Mouse (Mus musculus) gastrocnemius, adult 2 months (tissue): ENCODE measurements around the gene Map2. TPM values are rescaled to one million over a fixed set of nuclear protein-coding genes. Genes with fewer than 3 reads are reported as not detected.

Experiments used
- DNase-seq: peaks from one replicate; pipeline ENCODE4 v3.0.0; 2022
- H3K27ac ChIP-seq: fragments of 200-600 bp; 2 replicates; pipeline ENCODE4 v1.8.1; 2022; ENCODE audit warnings: mild to moderate bottlenecking
- H3K4me3 ChIP-seq: fragments of 200-600 bp; 2 replicates; pipeline ENCODE4 v1.8.1; 2022; ENCODE audit warnings: mild to moderate bottlenecking, moderate library complexity
- CTCF ChIP-seq: fragments of 200-600 bp; IDR thresholded peaks from 2 replicates; pipeline ENCODE4 v1.8.1; 2022; ENCODE audit warnings: antibody characterized with exemption, mild to moderate bottlenecking, moderate library complexity
- intact Hi-C: fragments of 180-260 bp; cut with DNase I; formaldehyde crosslinking; loops from one replicate; pipeline ENCODE4 v1.15.1; 2025
- total RNA-seq, 2 experiments: library from RNA; stranded (reverse); gene quantifications; 2 replicates each; pipeline ENCODE4 v1.2.3; 2021

Map2 gene
- total RNA-seq, 2 experiments from 2014 or later = 2.2 to 4.4 TPM

DNA sequence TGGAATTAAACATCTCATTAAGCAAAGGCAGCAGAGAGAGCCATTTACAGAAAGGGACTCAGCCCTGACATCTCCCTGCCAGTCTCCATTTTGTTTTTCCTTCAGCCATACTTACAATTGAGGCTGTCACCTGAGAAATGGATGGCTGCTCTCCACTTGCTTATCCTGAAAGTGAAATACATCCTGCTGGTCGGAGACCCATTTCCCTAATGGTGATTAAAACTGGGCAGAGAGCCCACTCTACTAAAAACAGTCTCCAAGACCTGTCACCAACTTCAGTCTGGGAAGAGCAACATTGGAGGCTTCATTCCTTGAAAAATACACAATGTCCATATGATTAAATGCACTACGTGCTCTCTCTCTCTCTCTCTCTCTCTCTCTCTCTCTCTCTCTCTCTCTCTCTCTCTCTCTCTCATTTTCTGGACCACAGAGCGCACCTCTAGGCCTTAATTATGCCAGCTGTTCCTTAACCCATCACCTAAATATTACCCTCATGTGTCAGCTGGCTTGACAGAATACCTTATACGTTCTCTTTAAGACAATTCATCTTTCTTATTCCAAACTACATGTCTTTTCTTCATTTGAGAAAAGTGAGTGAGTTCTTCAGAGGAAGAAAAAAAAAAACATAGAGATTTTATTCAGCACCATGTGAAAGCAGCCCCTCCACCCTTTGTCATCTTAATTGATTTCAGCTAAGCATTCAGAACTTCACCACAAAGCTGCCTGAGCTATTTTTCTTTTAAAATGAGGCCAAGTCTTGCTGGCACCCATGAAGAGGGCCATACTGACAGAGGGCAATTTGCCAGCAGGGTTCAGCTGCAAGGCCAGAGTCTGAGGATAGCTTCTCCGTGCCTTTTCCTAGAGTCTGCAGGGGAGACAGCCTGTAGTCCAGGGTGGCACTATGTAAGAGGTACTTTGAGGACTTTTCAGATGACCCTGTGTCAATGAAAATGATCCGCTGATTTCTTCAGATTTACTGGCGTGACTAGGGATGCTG lies 51.6 kb downstream of the Map2 start:
- no peak overlapping the region for H3K27ac ChIP-seq

DNA sequence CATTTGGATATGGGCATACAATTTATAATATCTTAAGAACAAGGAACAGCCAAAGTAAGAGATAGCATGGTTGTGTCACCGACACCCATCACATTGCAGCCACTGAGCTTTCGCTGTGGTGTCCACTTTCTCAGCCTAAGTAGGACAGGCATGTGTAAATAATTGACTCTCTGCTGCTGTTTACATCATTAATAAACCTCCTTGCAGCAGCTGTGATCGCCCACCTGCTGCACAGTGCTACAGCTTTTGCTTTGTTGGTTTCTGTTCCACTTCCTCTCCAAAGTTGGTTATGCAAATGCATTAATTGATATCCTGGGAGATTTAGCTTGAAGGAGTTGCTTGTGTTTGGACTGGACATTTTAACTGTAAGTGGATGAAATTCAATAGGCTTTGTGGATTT lies 53.1 kb downstream of the Map2 start:
- no peak for DNase-seq
- Histone ChIP-seq H3K4me3 (no peak overlapping the region), H3K27ac (no peak overlapping the region)
- TF ChIP-seq CTCF = no peak
- intact Hi-C loops = no loop called here

More for the DNA sequence above, 51.6 kb downstream of the Map2 start:
- no peak for DNase-seq
- no peak for TF ChIP-seq CTCF
- H3K4me3 ChIP-seq = no peak overlapping the region
- intact Hi-C loops = no loop called here

DNA sequence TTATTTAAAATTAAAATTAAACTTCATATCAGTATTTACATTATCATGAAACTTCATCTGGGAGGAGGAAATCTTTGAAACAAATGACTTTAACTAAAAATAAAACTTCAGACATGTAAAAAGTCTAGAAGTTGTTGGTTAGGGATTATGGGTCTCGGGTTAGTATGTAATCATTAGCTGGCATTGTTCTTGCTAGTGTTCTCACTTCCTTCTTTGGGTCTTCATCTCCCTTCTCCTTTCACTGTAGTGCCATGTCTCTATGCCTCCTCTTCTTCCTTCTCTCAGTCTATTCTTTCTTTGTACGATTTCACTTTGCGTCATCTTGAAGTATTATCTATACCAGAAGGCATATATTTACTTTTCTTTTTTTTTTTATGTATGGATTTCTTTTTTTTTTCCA lies 55.3 kb downstream of the Map2 start:
- Histone ChIP-seq H3K4me3 (no peak overlapping the region), H3K27ac (no peak overlapping the region)
- intact Hi-C loops = no loop called here
- DNase-seq = no peak
- TF ChIP-seq CTCF = no peak

DNA sequence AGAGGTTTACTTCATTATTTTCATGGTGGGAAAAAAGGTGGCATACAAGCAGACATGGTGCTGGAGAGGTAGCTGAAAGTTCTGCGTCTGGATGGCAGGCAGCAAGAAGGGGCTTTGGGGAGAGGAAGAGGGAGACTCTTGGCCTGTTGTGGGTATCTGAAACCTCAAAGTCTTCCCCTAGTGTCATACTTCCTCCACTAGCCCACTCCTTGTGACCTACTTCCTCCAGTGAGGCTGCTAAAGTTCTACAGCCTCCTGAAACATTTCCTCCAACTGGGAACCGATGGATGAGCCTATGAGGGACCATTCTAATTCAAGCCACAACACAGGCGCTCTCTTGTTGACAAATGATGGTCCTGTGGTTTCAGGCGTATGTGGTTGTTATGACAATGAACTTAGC lies 56.9 kb downstream of the Map2 start:
- intact Hi-C loops = no loop called here
- no peak for DNase-seq
- no peak overlapping the region for H3K27ac ChIP-seq
- H3K4me3 ChIP-seq = no peak overlapping the region
- TF ChIP-seq CTCF = no peak

GRCm38 (mm10) chr1:66244910-66245309 lies 69.8 kb downstream of the Map2 start:
- DNase-seq = no peak
- intact Hi-C loops = no loop called here
- Histone ChIP-seq H3K4me3 (no peak overlapping the region), H3K27ac (no peak overlapping the region)
- no peak for TF ChIP-seq CTCF

DNA sequence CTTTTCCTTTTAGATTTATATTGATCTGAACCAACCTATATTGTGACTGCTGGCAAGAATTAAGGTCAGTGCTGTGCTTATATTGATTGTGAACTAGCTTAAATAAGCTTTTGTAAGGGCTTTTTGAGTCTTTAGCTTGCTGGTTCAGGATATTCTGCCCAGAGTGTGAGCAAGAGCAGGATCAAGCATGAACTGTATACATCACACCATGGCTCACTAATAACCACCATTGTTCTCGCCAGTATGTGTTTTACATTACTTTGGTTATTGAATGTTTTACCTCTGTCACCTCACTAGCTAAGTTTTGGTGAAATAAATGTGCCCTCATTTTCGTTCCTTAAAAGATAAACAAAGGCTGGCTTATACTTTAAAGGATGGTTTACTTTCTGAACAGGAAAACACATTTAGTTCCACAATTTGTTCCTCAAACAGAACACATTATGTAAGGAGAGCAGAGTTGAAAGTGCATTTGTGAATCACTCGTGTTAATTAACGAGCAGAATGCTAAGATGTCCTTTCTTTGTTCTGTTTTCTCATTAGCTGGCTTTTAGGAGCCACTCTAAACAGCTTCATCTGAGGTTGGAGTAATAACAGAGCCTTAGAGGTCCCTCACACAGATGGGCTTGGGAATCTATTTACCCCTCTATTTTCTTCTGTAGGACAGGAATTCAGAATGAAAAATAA lies 76.7 kb downstream of the Map2 start:
- no peak for DNase-seq
- intact Hi-C loops = no loop called here
- Histone ChIP-seq H3K4me3 (no peak overlapping the region), H3K27ac (no peak overlapping the region)
- TF ChIP-seq CTCF = no peak

GRCm38 (mm10) chr1:66252333-66252724 lies 77.3 kb downstream of the Map2 start:
- DNase-seq = no peak
- H3K27ac ChIP-seq = no peak overlapping the region
- no peak for TF ChIP-seq CTCF
- no peak overlapping the region for H3K4me3 ChIP-seq
- intact Hi-C loops = no loop called here

GRCm38 (mm10) chr1:66263220-66263619 lies 88.1 kb downstream of the Map2 start:
- Histone ChIP-seq H3K27ac (no peak overlapping the region), H3K4me3 (no peak overlapping the region)
- no peak for TF ChIP-seq CTCF
- DNase-seq = no peak
- intact Hi-C loops = no loop called here

DNA sequence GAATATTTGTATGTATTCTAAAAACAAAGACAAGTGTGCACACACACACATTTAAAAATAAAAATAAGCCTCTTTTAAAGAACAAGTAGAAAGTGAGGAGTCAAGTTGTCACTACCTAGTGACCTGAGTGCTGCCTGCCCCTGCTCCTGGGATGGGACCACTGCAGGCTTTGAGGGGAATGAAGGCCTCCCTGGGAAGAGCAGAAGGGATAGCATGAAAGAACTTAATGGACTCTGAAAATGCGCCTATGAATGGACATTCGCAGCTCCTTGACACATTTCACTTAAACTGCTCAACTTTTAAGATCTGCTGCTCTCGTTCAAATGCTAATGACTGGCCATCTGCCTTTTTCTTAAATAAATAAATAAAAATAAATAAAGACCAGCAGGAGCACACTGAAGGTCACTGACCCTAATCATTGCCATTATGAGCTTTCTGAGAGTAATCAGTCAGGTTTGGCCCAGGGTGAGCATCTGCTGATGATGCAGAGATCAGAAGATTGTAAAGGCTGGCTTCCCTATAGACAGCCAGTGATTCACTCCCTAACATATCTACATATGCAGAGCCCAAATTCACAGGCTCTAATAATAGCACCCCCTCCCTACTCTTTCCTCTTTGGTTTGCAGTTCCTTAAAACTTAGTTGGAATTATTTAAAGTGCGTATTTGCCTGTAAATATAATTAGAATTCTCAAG lies 91.3 kb downstream of the Map2 start:
- no peak for DNase-seq
- Histone ChIP-seq H3K27ac (no peak overlapping the region), H3K4me3 (no peak overlapping the region)
- intact Hi-C loops = no loop called here
- no peak for TF ChIP-seq CTCF

DNA sequence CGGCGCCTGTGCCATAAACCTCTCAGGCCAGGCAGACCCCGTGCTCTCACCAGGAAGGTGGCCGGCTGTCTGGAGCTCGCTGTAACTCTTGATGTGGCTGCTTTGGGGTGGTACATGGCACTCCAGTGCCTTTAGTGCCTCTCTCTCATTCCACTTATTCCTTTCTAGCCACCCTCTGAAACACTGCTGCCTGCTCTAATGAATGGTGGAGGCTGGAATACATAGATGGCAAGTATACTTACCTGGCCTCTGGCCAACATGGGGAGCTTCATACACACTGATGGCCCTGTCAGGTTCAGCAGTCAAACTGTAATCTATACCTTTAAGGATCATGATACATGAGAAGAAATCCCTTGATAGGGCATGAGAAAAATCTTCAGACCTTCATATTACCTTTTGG lies 102.6 kb downstream of the Map2 start:
- no peak for DNase-seq
- TF ChIP-seq CTCF = no peak
- Histone ChIP-seq H3K4me3 (no peak overlapping the region), H3K27ac (no peak overlapping the region)
- intact Hi-C loops = no loop called here

DNA sequence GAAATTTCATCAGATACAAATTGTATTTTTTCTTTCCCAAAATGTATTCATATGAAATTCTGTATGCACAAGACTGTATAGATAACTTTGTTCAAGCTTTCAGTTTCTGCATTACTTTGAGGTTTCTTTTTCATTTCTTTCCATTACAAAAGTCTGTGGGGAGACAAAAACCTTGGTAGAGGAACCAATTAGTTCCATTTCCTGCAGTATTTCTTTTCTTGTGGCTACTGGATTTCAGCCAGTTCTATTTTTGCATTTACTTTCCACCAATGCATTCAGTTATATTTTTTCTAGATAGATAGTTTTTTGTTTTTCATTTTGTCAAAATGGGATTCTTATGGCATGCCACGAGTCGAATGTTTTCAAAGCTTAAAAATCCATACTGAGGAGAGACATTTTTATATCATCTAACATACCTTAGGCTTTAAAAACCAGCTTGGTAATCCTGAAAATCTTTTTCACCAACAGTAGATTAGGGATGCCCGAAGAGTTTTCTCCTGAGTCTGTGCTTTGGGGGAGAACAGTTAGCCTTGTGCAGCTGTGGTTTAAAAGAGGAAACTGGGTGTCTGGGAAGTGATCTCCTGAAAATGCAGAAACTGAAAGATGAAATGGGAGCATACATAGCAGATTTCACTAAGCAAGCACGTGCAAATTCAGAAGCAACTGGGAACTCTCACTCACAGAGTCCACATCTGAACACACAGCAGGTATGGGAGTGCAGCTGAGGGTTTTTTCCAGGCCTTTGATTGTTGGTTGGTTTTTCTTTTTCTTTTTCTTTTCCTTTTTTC lies 104.3 kb downstream of the Map2 start:
- intact Hi-C loops = no loop called here
- no peak overlapping the region for H3K27ac ChIP-seq
- TF ChIP-seq CTCF = no peak
- DNase-seq = no peak
- H3K4me3 ChIP-seq = 0 out of 2 replicates have a peak overlapping the region, but pooled peaks have one; percentile 2

GRCm38 (mm10) chr1:66280152-66280551 lies 105.1 kb downstream of the Map2 start:
- intact Hi-C loops = no loop called here
- DNase-seq = no peak

More at GRCm38 (mm10) chr1:66280152-66280551, 105.1 kb downstream of the Map2 start:
- no peak overlapping the region for H3K4me3 ChIP-seq
- H3K27ac ChIP-seq = no peak overlapping the region
- no peak for TF ChIP-seq CTCF
